ENCODE assay signal across 17 mouse cellular contexts in the genomic region with DNA sequence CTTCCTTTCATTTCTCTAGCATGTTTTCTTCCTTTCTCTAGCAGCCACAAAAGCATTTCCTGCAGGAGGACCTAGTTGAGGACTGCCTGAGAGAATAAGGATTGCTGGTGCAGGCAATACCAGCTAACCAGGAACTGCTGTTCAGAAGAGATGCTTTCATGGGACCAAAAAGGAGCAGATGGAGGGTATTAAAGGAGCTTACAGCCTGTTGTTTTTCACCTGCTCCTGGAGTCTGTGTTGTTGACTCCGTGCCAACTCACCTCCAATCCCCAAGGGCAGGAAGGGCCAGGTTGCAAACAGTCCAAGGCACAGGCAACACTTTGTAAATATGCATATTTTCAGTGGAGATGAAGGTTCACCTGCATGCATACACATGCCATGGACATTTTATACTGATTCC.
DNase-seq lines count a peak whose midpoint lies in the region; ATAC-seq lines count a peak whose summit lies in the region.
"Had no signal": no experiment of that assay in that cellular context is flagged by ENCODE, and none has a peak within 500 bp of the region (broad histone marks: within the 10 kb centered on the region; RNA-seq: fewer than 3 reads in every experiment).

No protein-coding gene starts in this region.

- ATAC-seq in forebrain, embryonic 15.5 days (replicated peaks): no peak
- no peak for ATAC-seq in forebrain, embryonic 12.5 days (ENCODE audit: low FRiP score)
- no peak for ATAC-seq in midbrain, embryonic 14.5 days (ENCODE audit: low FRiP score, low TSS enrichment)
- no peak for ATAC-seq in midbrain, embryonic 15.5 days (replicated peaks)
- no peak for ATAC-seq in intestine, embryonic 16.5 days

- 60% methylated on average over 1 of the region's 1 CpGs for WGBS in forebrain, embryonic 15.5 days
- 72% methylated on average over 1 of the region's 1 CpGs for WGBS in forebrain, embryonic 12.5 days
- 52% methylated on average over 1 of the region's 1 CpGs for WGBS in midbrain, embryonic 14.5 days
- WGBS in midbrain, embryonic 15.5 days: 66% methylated on average over 1 of the region's 1 CpGs
- WGBS in intestine, embryonic 16.5 days: 60% methylated on average over 1 of the region's 1 CpGs

- H3K4me2 ChIP-seq in forebrain, embryonic 15.5 days (replicated peaks): no peak overlapping the region
- no peak overlapping the region for H3K4me2 ChIP-seq in forebrain, embryonic 12.5 days
- no peak overlapping the region for H3K4me2 ChIP-seq in midbrain, embryonic 14.5 days (ENCODE audit: low read length)
- H3K4me2 ChIP-seq in midbrain, embryonic 15.5 days: no peak overlapping the region
- H3K4me2 ChIP-seq in intestine, embryonic 16.5 days (ENCODE audit: low read depth, low read length): no peak overlapping the region
- H3K4me2 ChIP-seq: embryonic facial prominence, embryonic 12.5 days; limb, embryonic 12.5 days; liver, embryonic 15.5 days; midbrain, embryonic 12.5 days; neural tube, embryonic 13.5 days had no signal

- H3K36me3 ChIP-seq in forebrain, embryonic 15.5 days: no peaks in the 10 kb centered on the region
- no peaks in the 10 kb centered on the region for H3K36me3 ChIP-seq in forebrain, embryonic 12.5 days (replicated peaks)
- no peaks in the 10 kb centered on the region for H3K36me3 ChIP-seq in midbrain, embryonic 14.5 days (ENCODE audit: control insufficient read depth, insufficient read depth, low read length)
- no peaks in the 10 kb centered on the region for H3K36me3 ChIP-seq in midbrain, embryonic 15.5 days (replicated peaks)
- no peaks in the 10 kb centered on the region for H3K36me3 ChIP-seq in intestine, embryonic 16.5 days (ENCODE audit: control insufficient read depth, insufficient read depth, low read length)
- H3K36me3 ChIP-seq: embryonic facial prominence, embryonic 12.5 days; limb, embryonic 12.5 days; liver, embryonic 15.5 days; midbrain, embryonic 12.5 days; neural tube, embryonic 13.5 days had no signal

- H3K9me3 ChIP-seq in forebrain, embryonic 15.5 days: no peaks in the 10 kb centered on the region
- H3K9me3 ChIP-seq in forebrain, embryonic 12.5 days: no peaks in the 10 kb centered on the region
- no peaks in the 10 kb centered on the region for H3K9me3 ChIP-seq in midbrain, embryonic 14.5 days (ENCODE audit: control insufficient read depth, low read length)
- no peaks in the 10 kb centered on the region for H3K9me3 ChIP-seq in midbrain, embryonic 15.5 days
- H3K9me3 ChIP-seq in intestine, embryonic 16.5 days (ENCODE audit: control insufficient read depth, low read length): no peaks in the 10 kb centered on the region
- H3K9me3 ChIP-seq: embryonic facial prominence, embryonic 12.5 days; liver, embryonic 15.5 days; midbrain, embryonic 12.5 days; neural tube, embryonic 13.5 days had no signal

- H3K27ac ChIP-seq in forebrain, embryonic 15.5 days (replicated peaks): peak overlapping the region; percentile 14; the same call in 1 of the 2 replicates
- H3K27ac ChIP-seq in forebrain, embryonic 12.5 days: no peak overlapping the region
- no peak overlapping the region for H3K27ac ChIP-seq in midbrain, embryonic 14.5 days (replicated peaks; ENCODE audit: low read depth, low read length)
- H3K27ac ChIP-seq in midbrain, embryonic 15.5 days: no peak overlapping the region
- no peak overlapping the region for H3K27ac ChIP-seq in intestine, embryonic 16.5 days (ENCODE audit: low read length)
- H3K27ac ChIP-seq: embryonic facial prominence, embryonic 12.5 days; limb, embryonic 12.5 days; liver, embryonic 15.5 days; midbrain, embryonic 12.5 days; neural tube, embryonic 13.5 days had no signal

- H3K9ac ChIP-seq in forebrain, embryonic 15.5 days (replicated peaks): no peak overlapping the region
- no peak overlapping the region for H3K9ac ChIP-seq in forebrain, embryonic 12.5 days
- no peak overlapping the region for H3K9ac ChIP-seq in midbrain, embryonic 14.5 days (replicated peaks; ENCODE audit: low read length)
- no peak overlapping the region for H3K9ac ChIP-seq in midbrain, embryonic 15.5 days
- H3K9ac ChIP-seq in intestine, embryonic 16.5 days (ENCODE audit: low read depth, low read length): no peak overlapping the region
- H3K9ac ChIP-seq: embryonic facial prominence, embryonic 12.5 days; limb, embryonic 12.5 days; liver, embryonic 15.5 days; midbrain, embryonic 12.5 days; neural tube, embryonic 13.5 days had no signal

- H3K4me1 ChIP-seq in forebrain, embryonic 15.5 days: no peaks in the 10 kb centered on the region
- H3K4me1 ChIP-seq in forebrain, embryonic 12.5 days: no peaks in the 10 kb centered on the region
- H3K4me1 ChIP-seq in midbrain, embryonic 14.5 days (ENCODE audit: control insufficient read depth, insufficient read depth, low read length): no peaks in the 10 kb centered on the region
- H3K4me1 ChIP-seq in midbrain, embryonic 15.5 days: no peaks in the 10 kb centered on the region
- no peaks in the 10 kb centered on the region for H3K4me1 ChIP-seq in intestine, embryonic 16.5 days (ENCODE audit: control insufficient read depth, insufficient read depth, low read length)
- H3K4me1 ChIP-seq: embryonic facial prominence, embryonic 12.5 days; liver, embryonic 15.5 days; midbrain, embryonic 12.5 days; neural tube, embryonic 13.5 days had no signal

- H3K4me3 ChIP-seq in forebrain, embryonic 15.5 days: no peak overlapping the region
- H3K4me3 ChIP-seq in forebrain, embryonic 12.5 days (replicated peaks): no peak overlapping the region
- no peak overlapping the region for H3K4me3 ChIP-seq in midbrain, embryonic 14.5 days (replicated peaks; ENCODE audit: low read depth, low read length)
- no peak overlapping the region for H3K4me3 ChIP-seq in midbrain, embryonic 15.5 days
- no peak overlapping the region for H3K4me3 ChIP-seq in intestine, embryonic 16.5 days (ENCODE audit: low read length)
- H3K4me3 ChIP-seq: embryonic facial prominence, embryonic 12.5 days; limb, embryonic 12.5 days; liver, embryonic 15.5 days; midbrain, embryonic 12.5 days; neural tube, embryonic 13.5 days had no signal

- no peaks in the 10 kb centered on the region for H3K27me3 ChIP-seq in forebrain, embryonic 15.5 days
- no peaks in the 10 kb centered on the region for H3K27me3 ChIP-seq in forebrain, embryonic 12.5 days
- H3K27me3 ChIP-seq in midbrain, embryonic 14.5 days (ENCODE audit: control insufficient read depth, insufficient read depth, low read length): no peaks in the 10 kb centered on the region
- no peaks in the 10 kb centered on the region for H3K27me3 ChIP-seq in midbrain, embryonic 15.5 days (replicated peaks)
- no peaks in the 10 kb centered on the region for H3K27me3 ChIP-seq in intestine, embryonic 16.5 days (replicated peaks; ENCODE audit: control insufficient read depth, insufficient read depth, low read length)
- H3K27me3 ChIP-seq: embryonic facial prominence, embryonic 12.5 days; limb, embryonic 12.5 days; liver, embryonic 15.5 days; midbrain, embryonic 12.5 days; neural tube, embryonic 13.5 days had no signal

- DNase-seq in midbrain, embryonic 14.5 days: peak; percentile 11
- DNase-seq in cerebellum, postnatal 10 days: peak; percentile 71 to 76
- peak; percentile 44 for DNase-seq in kidney, postnatal 14 days
- no peak for DNase-seq in layer of hippocampus, postnatal 14 days (ENCODE audit: low spot score in 2 of 2)
- DNase-seq: gastrocnemius, postnatal 10 days; heart, postnatal 10 days; lung, postnatal 4 days; thymus, adult 2 months had no signal

Comparison
In these comparisons a context has a peak if more than half of its experiments do, and no peak if none do; other contexts are left out.
1. DNase-seq: peak in midbrain, embryonic 14.5 days (single experiment), cerebellum, postnatal 10 days (2 of 2) and kidney, postnatal 14 days (single experiment); none in layer of hippocampus, postnatal 14 days (0 of 2).